Mouse (Mus musculus) midbrain, embryonic 14.5 days (tissue): ENCODE results near the gene Ercc6l2. TPM values are rescaled to one million over a fixed set of nuclear protein-coding genes. Genes with fewer than 3 reads are reported as not detected.
"Not testable (repeated sequence)": the region's sequence is repeated elsewhere in the genome, so short reads cannot be mapped to it uniquely, and the experiment has no call there.

Experiments
- ATAC-seq: fragments of 200-750 bp; cut with Nextera tagmentation; 2 replicates; pipeline ENCODE4 v1.8.0; 2017; ENCODE audit warnings: moderate number of reproducible peaks, moderate library complexity; ENCODE audit not compliant: low FRiP score, low TSS enrichment
- DNase-seq: peaks from one replicate; pipeline ENCODE4 v3.0.0-alpha.2; 2015
- H3K27ac ChIP-seq: fragments of 300-500 bp; sonication (generic); replicated peaks from 2 replicates; pipeline ENCODE4 v1.5.1; 2014; ENCODE audit warnings: mild to moderate bottlenecking, low read depth, low read length, moderate library complexity
- H3K27me3 ChIP-seq: fragments of 300-500 bp; sonication (generic); 2 replicates; pipeline ENCODE4 v1.6.1; 2014; ENCODE audit warnings: low read length, control low read depth, mixed read lengths; ENCODE audit not compliant: control insufficient read depth, insufficient read depth
- H3K36me3 ChIP-seq: fragments of 300-500 bp; sonication (generic); 2 replicates; pipeline ENCODE4 v1.6.1; 2014; ENCODE audit warnings: low read length, control low read depth; ENCODE audit not compliant: control insufficient read depth, insufficient read depth
- H3K4me1 ChIP-seq: fragments of 300-500 bp; sonication (generic); 2 replicates; pipeline ENCODE4 v1.6.1; 2014; ENCODE audit warnings: mild to moderate bottlenecking, antibody characterized with exemption, low read length, control low read depth; ENCODE audit not compliant: control insufficient read depth, insufficient read depth
- H3K4me2 ChIP-seq: fragments of 300-500 bp; sonication (generic); 2 replicates; pipeline ENCODE4 v1.6.1; 2014; ENCODE audit warnings: mild to moderate bottlenecking, low read length, moderate library complexity
- H3K4me3 ChIP-seq: fragments of 300-500 bp; sonication (generic); replicated peaks from 2 replicates; pipeline ENCODE4 v1.5.1; 2014; ENCODE audit warnings: low read depth, low read length
- H3K9ac ChIP-seq: fragments of 300-500 bp; sonication (generic); replicated peaks from 2 replicates; pipeline ENCODE4 v1.6.1; 2014; ENCODE audit warnings: mild to moderate bottlenecking, low read length, moderate library complexity
- H3K9me3 ChIP-seq: fragments of 300-500 bp; sonication (generic); 2 replicates; pipeline ENCODE4 v1.6.1; 2016; ENCODE audit warnings: low read length, control low read depth, mixed read lengths; ENCODE audit not compliant: control insufficient read depth
- WGBS: fragments of 180-500 bp; shearing (Covaris S2); extraction: QIAGEN DNeasy Blood & Tissue Kit; methylation state at CpG from one replicate; pipeline ENCODE4 v1.1.7; 2014; 5-methylcytosine and 5-hydroxymethylcytosine counted together
- polyA plus RNA-seq: library from polyadenylated mRNA; unstranded; fragments of >200 nt; fragmentation: Nextera tagmentation; extraction: Ambion mirVana; gene quantifications from 2 replicates; pipeline ENCODE4 v1.2.1, GENCODE M21; 2014

Gene Ercc6l2
- polyA plus RNA-seq, 1 experiment from 2014 or later: 18.7 TPM

DNA sequence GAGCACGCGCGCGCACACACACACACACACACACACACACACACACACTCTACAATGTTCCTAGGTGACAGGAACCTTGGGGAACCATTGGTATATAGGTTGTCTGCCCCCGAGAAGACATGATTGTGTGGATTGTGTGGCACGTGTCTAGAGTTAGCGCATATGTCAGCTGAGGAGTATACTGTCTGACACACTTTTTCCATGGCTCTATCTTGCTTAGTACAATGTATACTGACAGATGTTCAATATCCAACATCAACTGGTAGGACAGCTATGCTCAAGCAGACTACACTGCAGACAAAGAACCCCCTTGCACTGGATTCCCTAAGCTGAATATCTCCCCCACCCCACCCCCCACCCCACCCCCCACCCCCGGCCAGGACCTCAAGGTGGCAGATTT, 101.5 kb downstream of the Ercc6l2 start:
- ATAC-seq (no peak), DNase-seq (no peak)
- H3K27ac ChIP-seq: no peak overlapping the region
- H3K4me1 ChIP-seq: peaks cover 10% of the 10 kb centered on the region
- H3K4me3 ChIP-seq: no peak overlapping the region
- no peak overlapping the region for H3K4me2 ChIP-seq
- peaks cover 38% of the 10 kb centered on the region; the same call in 1 of the 2 replicates for H3K27me3 ChIP-seq
- peaks cover 4% of the 10 kb centered on the region for H3K9me3 ChIP-seq
- no peak overlapping the region for H3K9ac ChIP-seq
- 93% methylated on average over 8 of the region's 8 CpGs for WGBS
- H3K36me3 ChIP-seq: no peaks in the 10 kb centered on the region

DNA sequence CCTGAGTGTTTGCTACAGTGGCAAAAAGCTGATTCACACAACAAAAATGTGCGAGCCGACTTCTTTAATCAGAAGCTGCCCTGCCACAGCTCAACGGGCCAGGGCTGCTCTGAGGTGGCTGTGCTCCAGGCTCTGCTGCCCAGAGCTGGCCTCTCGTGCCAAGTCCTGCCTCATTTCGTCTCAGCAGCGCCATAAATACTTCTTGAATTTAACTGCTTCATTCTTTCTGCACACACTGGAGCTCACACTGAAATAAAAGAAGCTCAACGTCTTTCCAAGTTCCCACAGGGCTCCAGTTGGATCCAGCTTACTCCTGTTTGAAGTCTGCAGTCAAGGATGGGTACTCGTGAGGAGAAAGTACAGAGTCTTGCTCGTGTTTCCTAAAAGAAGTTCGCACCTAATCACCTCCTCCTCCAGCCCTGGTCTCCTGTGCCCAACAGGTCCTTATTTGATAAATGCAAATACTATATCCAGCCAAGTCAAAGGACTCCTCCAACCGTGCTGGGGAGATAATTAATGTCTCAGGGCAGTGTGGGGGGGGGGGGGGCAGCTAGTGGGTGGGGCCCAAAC, 102.2 kb downstream of the Ercc6l2 start:
- peak; percentile 37 for ATAC-seq
- H3K4me3 ChIP-seq: no peak overlapping the region
- no peak overlapping the region; the same call in 1 of the 2 replicates for H3K27ac ChIP-seq
- peaks cover 11% of the 10 kb centered on the region for H3K9me3 ChIP-seq
- no peaks in the 10 kb centered on the region for H3K36me3 ChIP-seq
- peak overlapping the region; percentile 45; the same call in 1 of the 2 replicates for H3K4me2 ChIP-seq
- DNase-seq: peak; percentile 63
- H3K4me1 ChIP-seq: peaks cover 10% of the 10 kb centered on the region
- H3K27me3 ChIP-seq: peaks cover 38% of the 10 kb centered on the region
- WGBS: 17% methylated on average over 11 of the region's 11 CpGs
- H3K9ac ChIP-seq: no peak overlapping the region

DNA sequence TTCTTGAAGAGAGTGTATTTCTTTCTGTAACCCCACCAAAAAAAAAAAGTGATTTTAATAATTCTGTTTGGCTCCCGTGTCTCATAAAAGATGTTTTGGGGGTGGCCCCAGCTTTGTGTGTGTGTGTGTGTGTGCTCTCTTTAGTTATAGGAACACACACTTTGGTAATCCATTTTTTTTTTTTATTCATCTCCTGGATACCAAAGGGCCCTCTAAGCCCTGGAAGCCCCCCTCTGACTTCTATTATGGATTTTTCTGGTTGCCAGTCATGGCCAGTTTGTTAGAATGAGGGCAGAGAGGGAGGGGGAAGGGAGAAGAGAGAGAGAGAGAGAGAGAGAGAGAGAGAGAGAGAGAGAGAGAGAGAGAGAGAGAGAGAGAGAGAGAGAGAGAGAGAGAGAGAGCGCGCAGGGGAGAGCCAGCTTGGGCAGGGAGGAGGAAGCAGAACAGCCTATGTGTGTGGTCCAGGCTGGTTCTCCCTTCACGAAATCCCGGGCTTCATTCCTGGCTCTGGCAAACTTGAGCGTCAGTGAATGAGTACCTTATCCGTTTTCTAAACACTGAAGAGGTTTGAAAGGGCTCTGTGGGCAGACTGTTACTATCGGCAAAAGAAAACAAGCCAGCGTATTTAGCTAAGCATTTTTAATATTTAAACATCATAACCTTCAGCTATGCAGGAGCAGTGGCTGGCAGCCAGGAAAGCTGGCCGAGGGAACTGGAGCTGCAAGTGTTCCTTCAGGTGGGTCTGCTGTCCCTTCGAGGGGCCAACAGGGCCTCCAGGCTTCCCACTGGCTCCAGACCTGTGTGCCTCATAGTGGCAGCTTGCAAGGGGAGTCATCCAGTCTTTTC, 103.0 kb downstream of the Ercc6l2 start:
- Histone ChIP-seq H3K36me3 (no peaks in the 10 kb centered on the region), H3K4me3 (no peak overlapping the region), H3K4me2 (peak overlapping the region; percentile 45), H3K9me3 (peaks cover 12% of the 10 kb centered on the region), H3K27ac (peak overlapping the region; percentile 2; the same call in 1 of the 2 replicates), H3K9ac (peak overlapping the region; percentile 9; the same call in 1 of the 2 replicates), H3K27me3 (peaks cover 38% of the 10 kb centered on the region), H3K4me1 (peaks cover 10% of the 10 kb centered on the region)
- WGBS: 4% methylated on average over 11 of the region's 11 CpGs
- peak; percentile 71 for DNase-seq
- peak; percentile 67; the same call in 1 of the 2 replicates for ATAC-seq

DNA sequence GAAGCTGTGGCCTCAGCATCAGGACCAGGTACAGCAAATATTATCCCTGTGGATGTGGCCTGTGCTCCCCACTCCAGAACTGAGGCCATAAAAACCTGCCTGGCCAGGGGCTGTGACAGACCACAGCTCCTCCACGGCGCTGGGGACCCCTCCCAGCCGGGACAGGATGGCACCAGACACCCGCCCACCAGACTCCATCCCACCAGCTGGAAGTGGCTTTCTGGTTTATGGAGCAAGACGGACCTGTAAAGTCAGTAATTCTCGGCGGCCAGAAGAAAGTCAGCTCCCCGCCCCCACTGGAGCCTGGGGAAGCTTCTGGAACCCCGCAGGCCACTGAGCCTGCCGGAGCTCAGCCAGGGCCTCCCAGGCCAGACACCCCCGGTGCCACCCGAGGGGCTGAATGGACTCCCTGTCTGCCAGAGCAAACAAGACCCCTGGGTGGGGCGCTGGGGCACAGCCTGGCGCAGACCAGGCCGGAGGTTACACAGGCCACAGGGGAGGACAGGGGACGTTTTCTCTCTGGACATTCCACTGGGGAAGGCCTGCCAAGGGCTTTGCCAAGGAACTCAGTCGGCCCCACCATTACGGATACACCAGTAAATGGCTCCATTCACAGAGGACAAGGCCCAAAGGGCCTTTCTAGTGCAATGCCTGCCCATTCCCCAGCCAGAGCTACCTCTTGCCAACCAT, 103.8 kb downstream of the Ercc6l2 start:
- H3K4me3 ChIP-seq: no peak overlapping the region
- H3K4me1 ChIP-seq: peaks cover 10% of the 10 kb centered on the region
- H3K9me3 ChIP-seq: peaks cover 12% of the 10 kb centered on the region
- 38% methylated on average over 18 of the region's 18 CpGs for WGBS
- H3K36me3 ChIP-seq: no peaks in the 10 kb centered on the region
- H3K27ac ChIP-seq: 0 out of 2 replicates have a peak overlapping the region, but pooled peaks have one; percentile 2
- peak overlapping the region; percentile 9; the same call in 1 of the 2 replicates for H3K9ac ChIP-seq
- H3K27me3 ChIP-seq: peaks cover 41% of the 10 kb centered on the region
- DNase-seq (peak; percentile 39), ATAC-seq (0 out of 2 replicates have a peak, but pooled peaks have one; percentile 38)
- peak overlapping the region; percentile 45 for H3K4me2 ChIP-seq

DNA sequence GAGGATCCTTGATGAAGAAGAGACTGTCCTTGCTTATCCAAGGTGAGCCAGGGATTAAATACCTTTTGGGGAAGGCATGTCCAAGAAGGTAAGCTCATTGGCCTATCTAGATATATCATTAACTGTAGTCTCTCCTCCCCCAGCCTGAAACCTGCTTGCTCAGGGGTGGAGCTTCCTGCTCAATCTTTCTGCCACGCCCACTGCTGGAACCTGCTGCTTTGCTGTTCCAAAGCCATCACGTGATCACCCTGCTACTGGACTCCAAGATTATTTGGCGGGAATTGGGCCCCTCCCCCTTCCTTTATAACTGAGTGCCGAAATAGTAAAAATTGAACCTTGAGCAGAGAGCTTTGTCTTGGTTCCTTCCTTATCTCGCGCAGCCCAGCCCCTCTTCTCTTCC, 109.0 kb downstream of the Ercc6l2 start:
- Histone ChIP-seq H3K27me3 (peaks cover 26% of the 10 kb centered on the region), H3K9me3 (peaks cover 12% of the 10 kb centered on the region)
- not testable (repeated sequence) for H3K4me1 ChIP-seq, H3K9ac ChIP-seq, ATAC-seq, H3K27ac ChIP-seq, DNase-seq, H3K4me2 ChIP-seq, H3K4me3 ChIP-seq, H3K36me3 ChIP-seq
- 76% methylated on average over 2 of the region's 6 CpGs for WGBS

DNA sequence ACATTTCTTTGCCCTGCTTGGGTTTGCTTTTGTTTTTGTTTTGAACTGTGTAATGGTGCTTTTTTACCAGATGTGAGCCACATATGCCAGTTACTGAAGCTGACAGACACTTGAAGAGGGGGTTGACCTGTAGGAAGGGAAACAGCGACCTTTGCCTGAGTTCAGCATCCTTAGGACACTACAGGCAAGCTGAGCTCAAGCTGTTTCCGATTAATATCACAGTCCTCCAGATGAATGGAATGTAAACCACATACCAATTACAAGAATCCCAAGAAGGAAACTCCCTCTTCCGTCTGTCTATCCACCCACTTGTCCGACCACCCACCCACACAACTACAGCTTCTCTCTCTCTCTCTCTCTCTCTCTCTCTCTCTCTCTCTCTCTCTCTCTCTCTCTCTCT, 112.3 kb downstream of the Ercc6l2 start:
- WGBS: 83% methylated on average over 4 of the region's 4 CpGs
- Histone ChIP-seq H3K9me3 (peaks cover under 1% of the 10 kb centered on the region; the same call in 1 of the 2 replicates), H3K4me3 (no peak overlapping the region), H3K9ac (no peak overlapping the region), H3K27ac (no peak overlapping the region), H3K4me2 (no peak overlapping the region), H3K36me3 (no peaks in the 10 kb centered on the region), H3K4me1 (no peaks in the 10 kb centered on the region), H3K27me3 (peaks cover 6% of the 10 kb centered on the region; the same call in 1 of the 2 replicates)
- ATAC-seq: no peak
- DNase-seq: no peak

DNA sequence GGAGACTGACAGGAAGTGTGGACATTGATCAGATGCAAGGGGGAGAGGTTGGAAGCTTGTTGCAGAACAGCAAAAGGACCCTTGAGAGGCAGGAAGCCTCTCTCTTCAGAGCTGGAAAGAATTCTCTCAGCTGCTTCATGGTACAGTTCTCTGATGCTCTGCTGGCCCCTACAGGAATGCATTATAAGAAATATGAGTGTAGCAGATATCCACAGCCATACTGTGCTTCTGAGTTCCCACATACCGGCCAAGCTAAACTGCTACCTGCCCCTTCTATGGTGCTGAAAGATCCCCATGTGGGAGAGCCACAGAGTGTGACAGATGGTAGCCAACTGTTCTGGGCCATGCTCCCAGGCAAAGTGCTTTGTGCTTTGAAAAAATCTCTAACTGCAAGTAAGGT, 114.3 kb downstream of the Ercc6l2 start:
- Histone ChIP-seq H3K27me3 (peaks cover 6% of the 10 kb centered on the region), H3K4me3 (no peak overlapping the region), H3K27ac (no peak overlapping the region), H3K9me3 (no peaks in the 10 kb centered on the region), H3K4me2 (no peak overlapping the region), H3K4me1 (no peaks in the 10 kb centered on the region), H3K36me3 (no peaks in the 10 kb centered on the region), H3K9ac (no peak overlapping the region)
- 63% methylated on average over 1 of the region's 1 CpGs for WGBS
- DNase-seq (peak; percentile 42), ATAC-seq (no peak)

DNA sequence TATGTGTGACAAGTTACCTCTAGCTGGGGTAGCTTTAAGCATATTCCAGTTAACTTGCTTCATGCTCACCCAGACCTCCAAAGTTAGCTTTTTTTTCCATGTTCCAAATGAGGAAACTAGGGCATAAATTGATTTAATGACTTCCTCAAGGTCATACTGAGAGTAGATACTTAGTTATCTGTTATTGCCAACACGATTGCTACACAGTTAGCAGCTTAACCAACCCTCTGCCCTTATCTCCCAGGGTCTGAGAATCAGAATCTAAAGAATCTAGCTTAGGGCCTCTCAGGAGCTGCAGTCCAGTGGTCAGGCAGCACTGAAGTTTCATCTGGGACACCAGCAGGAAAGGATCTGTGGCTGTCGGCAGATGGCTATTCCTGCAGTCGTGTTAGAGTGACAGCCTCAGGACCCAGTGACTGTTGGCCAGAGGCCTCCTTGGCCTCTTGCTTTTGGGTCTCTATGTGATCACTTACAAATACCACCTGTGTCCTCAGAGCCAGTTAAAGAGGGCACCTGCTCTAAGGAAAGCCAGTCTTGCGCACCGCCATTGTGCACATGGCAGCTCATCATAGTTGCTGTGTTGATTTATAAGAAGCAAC, 115.0 kb downstream of the Ercc6l2 start:
- DNase-seq: no peak
- Histone ChIP-seq H3K4me1 (no peaks in the 10 kb centered on the region), H3K27me3 (peaks cover 6% of the 10 kb centered on the region), H3K9me3 (no peaks in the 10 kb centered on the region), H3K27ac (no peak overlapping the region), H3K4me2 (no peak overlapping the region), H3K9ac (no peak overlapping the region), H3K36me3 (no peaks in the 10 kb centered on the region), H3K4me3 (no peak overlapping the region)
- 73% methylated on average over 5 of the region's 5 CpGs for WGBS
- ATAC-seq: no peak
